Mouse (Mus musculus) lung, embryonic 14.5 days (tissue): ENCODE results near the gene E130114P18Rik. TPM values are rescaled to one million over a fixed set of nuclear protein-coding genes. Genes with fewer than 3 reads are reported as not detected.

Experiments
- ATAC-seq: fragments of 200-750 bp; cut with Nextera tagmentation; 2 replicates; pipeline ENCODE4 v1.8.0; 2017; ENCODE audit warnings: mild to moderate bottlenecking, moderate TSS enrichment, moderate library complexity; ENCODE audit not compliant: insufficient read depth
- DNase-seq: peaks from one replicate; pipeline ENCODE4 v3.0.0-alpha.2; 2015
- H3K27ac ChIP-seq: fragments of 300-500 bp; sonication (generic); 2 replicates; pipeline ENCODE4 v1.5.1; 2014; ENCODE audit warnings: low read depth, mild to moderate bottlenecking, moderate library complexity
- H3K27me3 ChIP-seq: fragments of 300-500 bp; sonication (generic); 2 replicates; pipeline ENCODE4 v1.6.1; 2014; ENCODE audit warnings: low read length, control low read depth; ENCODE audit not compliant: insufficient read depth
- H3K36me3 ChIP-seq: fragments of 300-500 bp; sonication (generic); 2 replicates; pipeline ENCODE4 v1.6.1; 2014; ENCODE audit warnings: control low read depth; ENCODE audit not compliant: insufficient read depth
- H3K4me1 ChIP-seq: fragments of 300-500 bp; sonication (generic); 2 replicates; pipeline ENCODE4 v1.6.1; 2014; ENCODE audit warnings: antibody characterized with exemption, control low read depth; ENCODE audit not compliant: insufficient read depth
- H3K4me2 ChIP-seq: fragments of 300-500 bp; sonication (generic); 2 replicates; pipeline ENCODE4 v1.6.1; 2014; ENCODE audit warnings: mild to moderate bottlenecking
- H3K4me3 ChIP-seq: fragments of 300-500 bp; sonication (generic); 2 replicates; pipeline ENCODE4 v1.5.1; 2014; ENCODE audit warnings: low read depth, low read length
- H3K9ac ChIP-seq: fragments of 300-500 bp; sonication (generic); 2 replicates; pipeline ENCODE4 v1.6.1; 2014
- H3K9me3 ChIP-seq: fragments of 300-500 bp; sonication (generic); 2 replicates; pipeline ENCODE4 v1.6.1; 2016; ENCODE audit warnings: low read depth, low read length, control low read depth
- CTCF ChIP-seq: IDR thresholded peaks from 2 replicates; pipeline ENCODE4 v1.5.1; 2016; ENCODE audit warnings: antibody characterized with exemption, low read depth
- WGBS: fragments of 180-500 bp; shearing (Covaris S2); extraction: QIAGEN DNeasy Blood & Tissue Kit; methylation state at CpG from one replicate; pipeline ENCODE4 v1.1.7; 2014; 5-methylcytosine and 5-hydroxymethylcytosine counted together
- polyA plus RNA-seq: library from polyadenylated mRNA; unstranded; fragments of >200 nt; fragmentation: Nextera tagmentation; extraction: Ambion mirVana; gene quantifications from 2 replicates; pipeline ENCODE4 v1.2.1, GENCODE M21; 2014

The E130114P18Rik gene
- polyA plus RNA-seq, 1 experiment from 2014 or later: 0.84 TPM

DNA sequence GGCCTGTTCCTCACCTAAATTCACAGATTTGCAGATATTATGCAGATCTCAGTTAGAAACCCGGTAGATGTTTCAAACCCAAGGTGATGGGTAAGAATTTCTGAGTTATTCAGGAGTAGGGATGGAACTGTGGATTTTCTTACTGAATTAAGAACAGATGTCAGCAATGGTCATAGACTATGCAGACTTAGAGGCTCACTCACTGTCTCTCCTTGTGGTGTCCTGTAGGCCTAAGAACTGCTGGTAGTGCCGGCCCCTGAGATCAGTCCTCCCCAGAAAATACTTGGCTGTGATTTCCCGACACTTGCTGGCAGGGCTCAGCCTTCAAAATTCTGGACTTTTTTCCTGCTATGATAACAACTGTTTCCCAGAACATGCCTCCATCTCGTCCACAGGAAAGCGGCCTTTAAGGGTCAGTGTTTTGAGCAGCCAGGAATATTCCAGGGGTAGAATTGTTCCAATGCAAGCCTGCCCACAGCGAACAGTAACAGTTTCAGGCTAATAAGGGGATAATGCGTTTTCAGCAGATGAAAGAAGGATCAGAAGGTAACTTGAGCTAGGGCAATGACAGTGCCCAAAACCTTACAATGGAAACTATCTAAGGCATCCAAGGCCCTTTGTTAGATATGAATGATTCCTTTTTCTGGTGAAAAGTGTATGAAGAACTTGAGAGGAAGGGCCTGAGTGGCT lies 113.0 kb downstream of the E130114P18Rik start:
- Histone ChIP-seq H3K4me1 (no peaks in the 10 kb centered on the region), H3K27ac (no peak overlapping the region), H3K27me3 (no peaks in the 10 kb centered on the region), H3K4me3 (no peak overlapping the region), H3K4me2 (no peak overlapping the region), H3K9ac (no peak overlapping the region), H3K9me3 (no peaks in the 10 kb centered on the region), H3K36me3 (no peaks in the 10 kb centered on the region)
- WGBS: 60% methylated on average over 7 of the region's 7 CpGs
- TF ChIP-seq CTCF: no peak
- ATAC-seq (no peak), DNase-seq (no peak)

DNA sequence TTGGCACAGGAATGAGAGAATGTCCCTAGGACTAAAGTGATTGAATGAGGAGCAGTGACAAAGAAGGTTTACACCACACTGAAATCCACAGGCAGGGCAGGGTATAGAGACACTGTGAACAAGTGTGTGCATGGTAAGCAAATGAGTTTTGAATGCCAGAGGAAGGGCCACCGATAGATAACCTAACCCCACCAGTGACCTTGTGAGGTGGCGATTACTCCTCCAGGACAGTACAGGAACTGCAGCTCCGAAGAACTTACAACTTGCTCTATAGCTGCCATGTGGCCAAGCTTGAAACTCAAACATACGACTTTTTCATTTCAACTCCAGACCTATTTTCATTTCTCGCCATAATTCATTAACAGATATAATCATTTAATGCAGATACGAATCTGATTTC lies 114.0 kb downstream of the E130114P18Rik start:
- Histone ChIP-seq H3K9me3 (no peaks in the 10 kb centered on the region), H3K4me1 (no peaks in the 10 kb centered on the region), H3K4me3 (no peak overlapping the region), H3K36me3 (no peaks in the 10 kb centered on the region), H3K27ac (no peak overlapping the region), H3K27me3 (no peaks in the 10 kb centered on the region), H3K4me2 (no peak overlapping the region), H3K9ac (no peak overlapping the region)
- TF ChIP-seq CTCF: 0 out of 2 replicates have a peak, but pooled peaks have one; percentile 17
- 80% methylated on average over 6 of the region's 6 CpGs for WGBS
- DNase-seq (no peak), ATAC-seq (no peak)

DNA sequence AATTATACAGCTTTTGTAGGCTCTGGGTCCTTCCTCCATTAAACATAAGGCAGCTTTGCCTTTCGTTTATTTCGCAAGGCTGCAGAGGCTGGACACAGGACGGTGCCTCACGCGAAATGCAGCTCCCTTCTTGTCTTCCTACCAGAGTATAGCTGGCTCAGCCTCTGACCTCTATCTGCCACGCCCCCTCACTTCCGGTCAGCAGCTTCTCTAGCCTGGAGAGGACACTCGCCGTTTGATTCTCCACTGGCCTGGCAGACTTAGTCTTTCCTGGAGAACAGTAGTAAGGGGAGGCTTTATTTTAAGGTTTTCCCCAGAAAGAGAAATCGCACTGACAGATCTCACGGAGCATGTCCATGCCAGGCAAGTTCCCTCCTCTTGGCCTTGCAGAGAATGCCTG lies 115.0 kb downstream of the E130114P18Rik start:
- Histone ChIP-seq H3K4me1 (no peaks in the 10 kb centered on the region), H3K4me3 (no peak overlapping the region), H3K36me3 (no peaks in the 10 kb centered on the region), H3K9me3 (no peaks in the 10 kb centered on the region), H3K9ac (no peak overlapping the region), H3K4me2 (no peak overlapping the region), H3K27me3 (no peaks in the 10 kb centered on the region), H3K27ac (no peak overlapping the region)
- ATAC-seq (no peak), DNase-seq (peak; percentile 60)
- WGBS: 63% methylated on average over 11 of the region's 11 CpGs
- TF ChIP-seq CTCF: no peak

DNA sequence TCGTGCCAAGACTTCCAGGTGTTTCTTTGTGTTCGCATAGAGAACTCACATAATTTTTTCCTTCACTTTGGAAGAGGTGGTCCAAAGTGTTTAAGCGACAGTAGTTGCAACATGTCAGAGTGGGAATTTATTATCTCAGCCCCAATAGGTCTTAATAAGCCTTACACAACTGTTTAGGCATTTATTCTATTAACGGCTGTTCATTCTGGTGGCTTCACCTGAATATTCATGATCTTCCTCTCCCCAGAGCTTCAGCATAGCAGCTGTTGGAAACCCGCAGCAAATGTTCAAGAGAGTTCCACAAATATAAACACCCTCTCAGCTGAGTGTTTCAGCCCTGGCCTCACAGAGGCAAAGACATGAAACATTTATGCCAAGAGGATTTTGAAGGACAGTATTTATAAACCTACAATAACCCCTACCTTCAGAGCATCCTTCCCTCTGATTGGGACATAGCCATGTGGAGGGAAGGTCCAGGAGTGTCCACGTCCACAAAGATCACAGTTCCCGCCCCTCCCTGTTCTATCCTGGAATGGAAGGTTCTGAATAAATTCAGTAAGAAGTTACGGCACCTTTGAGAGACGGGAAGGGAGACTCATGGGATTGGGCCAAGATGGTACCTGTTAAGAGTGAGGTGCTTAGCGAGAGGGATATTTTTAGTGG lies 116.1 kb downstream of the E130114P18Rik start:
- H3K27me3 ChIP-seq: no peaks in the 10 kb centered on the region
- no peaks in the 10 kb centered on the region for H3K36me3 ChIP-seq
- no peak overlapping the region for H3K27ac ChIP-seq
- WGBS: 82% methylated on average over 10 of the region's 10 CpGs
- no peak overlapping the region for H3K4me2 ChIP-seq
- H3K9ac ChIP-seq: no peak overlapping the region
- DNase-seq (no peak), ATAC-seq (no peak)
- no peaks in the 10 kb centered on the region for H3K9me3 ChIP-seq
- no peak overlapping the region for H3K4me3 ChIP-seq
- no peak for TF ChIP-seq CTCF
- H3K4me1 ChIP-seq: no peaks in the 10 kb centered on the region

DNA sequence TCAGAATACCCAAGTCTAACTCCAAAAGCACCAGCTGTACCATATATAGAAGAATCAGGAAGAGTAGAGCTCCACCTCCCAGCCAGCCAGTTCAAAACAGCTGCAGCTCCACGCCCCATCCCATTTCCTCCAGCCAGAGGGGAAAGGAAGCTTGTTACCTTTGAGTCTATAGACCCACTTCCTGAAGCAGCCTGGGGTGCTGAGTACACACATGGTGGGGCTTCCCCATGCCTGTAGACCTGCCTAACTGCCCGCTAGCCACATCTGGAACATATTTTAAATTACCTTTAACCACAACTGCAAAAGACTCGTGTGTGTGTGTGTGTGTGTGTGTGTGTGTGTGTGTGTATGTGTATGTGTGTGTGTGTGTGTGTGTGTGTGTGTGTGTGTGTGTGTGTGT lies 120.3 kb downstream of the E130114P18Rik start:
- DNase-seq (peak; percentile 51), ATAC-seq (no peak; the same call in 1 of the 2 replicates)
- Histone ChIP-seq H3K9me3 (no peaks in the 10 kb centered on the region), H3K9ac (no peak overlapping the region), H3K27me3 (no peaks in the 10 kb centered on the region), H3K27ac (no peak overlapping the region), H3K4me2 (no peak overlapping the region), H3K36me3 (no peaks in the 10 kb centered on the region), H3K4me3 (no peak overlapping the region), H3K4me1 (no peaks in the 10 kb centered on the region)
- WGBS: 61% methylated on average over 3 of the region's 3 CpGs
- TF ChIP-seq CTCF: no peak

DNA sequence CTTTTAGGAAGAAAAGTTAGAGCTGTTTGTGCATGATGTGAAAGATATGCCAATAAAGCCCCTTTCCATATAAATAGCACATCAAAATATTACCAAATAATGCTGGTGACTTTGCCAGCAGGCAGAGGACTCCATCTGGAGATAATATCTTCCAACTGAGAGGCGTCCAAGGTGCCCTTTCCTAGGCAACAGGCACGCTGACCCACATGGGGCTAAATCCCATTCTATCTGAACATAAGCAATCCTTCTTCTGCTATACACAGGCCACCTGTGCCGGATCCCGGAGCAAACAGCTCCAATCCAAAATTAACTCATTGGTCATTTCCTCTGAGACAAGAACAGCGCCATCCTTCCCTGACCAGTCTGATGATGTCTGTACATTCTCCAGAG lies 128.3 kb downstream of the E130114P18Rik start:
- Histone ChIP-seq H3K4me3 (no peak overlapping the region), H3K9me3 (no peaks in the 10 kb centered on the region), H3K9ac (no peak overlapping the region), H3K27ac (0 out of 2 replicates have a peak overlapping the region, but pooled peaks have one; percentile 1), H3K4me2 (no peak overlapping the region), H3K27me3 (no peaks in the 10 kb centered on the region), H3K36me3 (no peaks in the 10 kb centered on the region), H3K4me1 (0 out of 2 replicates have a peak, but pooled peaks cover 2% of the 10 kb centered on the region)
- WGBS: 64% methylated on average over 5 of the region's 5 CpGs
- 0 out of 2 replicates have a peak, but pooled peaks have one; percentile 23 for ATAC-seq
- TF ChIP-seq CTCF: no peak
- no peak for DNase-seq
